Mouse (Mus musculus): ENCODE measurements at regions not wholly inside any gene's neighbourhood (a gene's known extent, or its start where the extent isn't known, plus 50 kb on each side); places are given as distances from the start of the nearest gene placed in this dataset.

DNA sequence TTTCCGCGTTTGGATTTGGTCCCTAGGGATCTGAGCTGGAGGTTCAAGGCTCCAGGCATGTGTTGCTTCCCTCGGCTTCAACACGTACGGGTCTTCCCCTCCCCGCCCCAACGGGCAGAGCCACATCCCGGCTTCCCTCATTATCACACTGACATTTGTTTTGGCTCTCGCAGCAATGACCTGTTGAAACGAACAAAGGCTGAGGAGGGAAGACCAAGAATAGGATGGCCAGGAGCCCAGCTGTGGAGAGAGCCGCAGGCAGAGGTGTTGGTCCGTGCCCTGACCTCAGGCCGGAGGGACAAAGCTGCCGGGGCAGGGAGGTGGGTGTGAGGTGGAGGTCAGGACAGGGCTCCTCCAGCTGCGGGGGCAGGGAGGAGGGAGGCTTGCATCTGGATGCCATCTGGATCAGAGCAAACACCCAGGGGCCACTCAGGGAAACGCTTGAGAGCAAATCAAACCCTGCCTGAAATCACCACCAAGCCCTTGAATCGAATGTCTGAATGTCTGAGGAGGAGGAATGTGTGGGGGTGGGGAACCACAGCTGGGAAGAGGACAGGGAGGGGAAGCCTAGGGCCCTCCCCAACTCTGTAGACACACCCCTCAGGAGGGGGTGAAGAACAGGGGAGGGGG is 145.6 kb downstream of the Vegfa start:
- DNase-seq = no peak

DNA sequence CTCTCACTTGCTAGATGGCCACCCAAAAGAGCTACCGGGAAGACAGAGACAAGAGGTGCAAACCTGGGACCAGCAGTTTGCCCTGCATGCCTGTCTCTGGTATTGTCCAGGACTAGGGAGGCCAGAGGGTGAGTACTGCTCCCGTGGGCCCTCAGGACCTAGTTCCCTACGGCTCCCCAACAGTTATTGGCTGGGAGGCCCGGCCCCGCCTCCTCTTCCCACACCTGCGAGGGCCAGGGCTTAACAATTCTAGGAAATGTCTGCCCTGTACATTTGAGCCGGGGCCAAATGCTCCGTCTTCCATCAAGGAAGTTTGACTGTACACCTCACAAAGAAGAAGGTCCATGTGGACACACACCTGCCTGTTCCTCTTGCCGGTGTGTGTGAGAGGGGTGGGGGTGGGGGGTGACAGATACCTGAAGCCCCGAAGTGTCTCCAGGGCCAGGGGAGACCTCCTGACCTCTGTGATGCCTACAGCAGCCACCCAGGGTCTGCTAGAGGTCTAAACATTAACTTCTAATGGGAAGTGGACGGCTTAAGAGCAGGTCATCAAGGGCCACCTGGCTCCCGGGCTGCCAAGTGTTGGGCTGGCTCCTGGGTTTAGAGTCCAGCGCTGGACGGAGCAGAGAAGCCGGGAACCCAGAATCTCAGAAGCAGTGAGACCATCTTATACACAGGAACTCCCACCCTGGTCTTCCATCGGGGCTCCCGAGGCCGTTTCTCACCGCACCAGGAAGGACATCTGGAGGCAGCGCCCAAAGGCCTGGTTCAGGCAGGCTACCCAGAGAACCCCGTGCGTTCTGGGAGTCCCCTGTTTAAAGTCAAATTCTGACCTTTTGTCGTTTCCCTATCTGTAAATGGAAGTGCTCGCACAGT is 146.5 kb downstream of the Vegfa start:
- no peak for DNase-seq

DNA sequence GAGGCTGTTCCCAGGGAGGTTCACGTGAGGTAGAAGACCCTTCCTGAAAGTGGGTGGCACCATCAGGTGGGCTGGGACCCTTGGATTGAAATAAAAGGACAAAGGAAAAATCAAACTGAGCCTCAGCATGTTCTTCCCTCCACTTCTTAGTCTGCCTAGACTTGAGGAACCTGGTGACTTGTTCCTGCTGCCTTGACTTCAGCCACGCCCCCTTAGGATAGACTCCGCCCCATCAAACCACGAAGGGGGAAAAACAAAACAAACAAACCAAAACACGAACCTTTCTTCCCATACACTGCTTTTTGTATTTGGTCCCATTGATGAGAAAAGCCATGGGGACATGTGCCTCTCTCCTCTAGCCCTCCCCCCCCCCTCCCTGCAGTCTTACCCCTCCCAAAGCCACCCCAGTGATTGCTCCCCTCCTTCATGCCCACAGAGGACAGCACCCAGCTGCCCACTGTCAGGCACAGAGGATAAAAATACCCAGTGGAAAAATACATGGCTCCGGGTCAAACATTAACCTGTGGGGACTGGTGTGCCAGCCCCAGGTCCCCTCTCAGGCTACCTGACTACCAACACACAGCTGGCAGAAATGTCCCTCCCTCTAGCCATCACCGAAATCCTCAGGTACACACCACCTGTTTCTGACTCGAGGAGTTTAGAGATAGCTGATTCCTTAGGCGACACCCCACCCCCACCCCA is 148.0 kb downstream of the Vegfa start:
- DNase-seq = no peak

DNA sequence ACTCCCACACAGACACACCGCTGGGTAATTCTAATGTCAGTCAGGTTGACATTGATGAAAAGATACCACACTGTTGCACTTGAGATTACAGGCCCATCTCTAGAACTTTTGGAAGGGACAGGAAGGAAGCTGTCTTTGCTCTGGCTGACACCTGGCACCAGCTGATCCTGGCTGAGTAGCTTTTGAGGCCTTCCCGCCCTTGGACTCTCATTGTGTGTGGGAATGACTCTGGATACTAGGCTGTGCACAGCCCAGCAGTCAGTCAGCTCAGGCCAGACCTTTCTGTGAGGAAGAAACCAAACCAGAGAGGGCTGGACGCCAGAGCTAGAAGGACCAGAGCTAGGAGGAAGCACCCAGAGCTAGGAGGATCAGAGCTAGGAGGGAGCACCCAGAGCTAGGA is 149.0 kb upstream of the 1600014C23Rik start:
- no peak for DNase-seq

DNA sequence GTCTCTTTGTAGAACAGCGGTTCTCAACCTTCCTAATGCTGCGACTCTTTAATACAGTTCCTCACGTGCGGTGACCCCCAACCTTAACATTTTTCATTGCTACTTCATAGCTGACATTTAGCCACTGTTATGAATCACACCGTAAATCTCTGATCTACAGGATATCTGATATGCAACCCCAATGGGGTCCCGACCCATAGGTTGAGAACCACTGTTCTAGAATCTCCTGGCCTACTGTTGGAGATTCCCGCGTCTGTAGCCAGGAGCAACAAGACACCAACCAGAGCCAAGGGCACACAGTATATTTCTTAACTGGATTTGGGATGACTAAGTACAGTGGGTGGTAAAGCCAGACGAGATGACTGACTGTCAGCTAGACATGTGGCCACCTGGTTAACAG is 147.6 kb upstream of the 1600014C23Rik start:
- no peak for DNase-seq

DNA sequence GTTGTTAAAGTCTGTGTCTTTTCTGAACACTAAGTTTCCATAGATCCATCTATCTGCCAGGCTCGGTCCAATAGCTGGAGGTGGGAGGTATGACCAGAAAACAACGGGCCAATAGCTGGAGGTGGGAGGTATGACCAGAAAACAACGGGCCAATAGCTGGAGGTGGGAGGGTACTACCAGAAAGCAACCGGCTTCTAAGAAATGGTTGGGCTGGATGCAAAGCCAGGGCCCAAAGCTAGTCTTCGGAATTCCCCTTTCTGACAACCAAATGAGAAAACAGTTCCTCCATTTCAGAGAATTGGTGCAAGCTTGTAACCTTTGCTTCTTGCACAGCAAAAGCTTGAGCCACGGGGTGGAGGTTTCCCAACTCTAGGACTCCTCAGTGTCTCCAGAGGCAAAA is 147.1 kb upstream of the 1600014C23Rik start:
- DNase-seq = no peak

DNA sequence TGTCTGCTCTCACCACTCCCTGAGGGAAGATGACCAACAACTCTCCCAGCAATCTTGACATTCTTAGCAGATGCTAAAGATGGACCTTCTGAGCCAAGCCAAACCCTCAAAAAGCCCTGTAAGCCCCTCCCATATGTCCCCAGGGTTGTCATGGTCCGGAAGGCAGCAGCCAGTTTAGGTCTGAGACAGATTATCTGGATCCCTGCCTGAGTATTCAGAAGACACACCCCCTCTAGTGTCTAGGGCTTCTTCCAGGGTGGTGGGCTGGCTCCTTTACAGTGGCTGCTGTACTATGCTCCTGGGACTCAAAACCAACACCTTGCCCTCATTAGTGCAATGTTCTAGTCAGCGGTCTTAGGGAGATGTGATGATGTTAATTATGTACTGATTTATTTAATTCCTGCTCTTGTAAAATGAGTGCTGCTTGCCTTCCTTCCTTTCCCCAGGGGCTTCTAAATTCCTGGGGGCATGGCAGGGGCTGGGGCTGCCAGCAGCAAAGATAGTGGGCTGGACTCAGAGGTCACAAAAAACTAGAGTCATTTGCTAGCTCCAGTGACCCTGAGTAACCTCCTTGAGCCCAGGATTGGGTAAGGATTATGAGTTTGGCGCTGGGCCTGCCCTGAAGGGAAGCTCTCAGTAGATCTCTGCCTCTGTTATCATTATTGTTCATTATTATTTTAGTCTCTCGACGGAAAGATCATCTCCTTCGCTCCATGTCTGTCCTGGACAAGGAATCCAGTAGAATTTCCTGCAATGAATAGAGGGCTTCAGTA is 146.0 kb upstream of the 1600014C23Rik start:
- no peak for DNase-seq

DNA sequence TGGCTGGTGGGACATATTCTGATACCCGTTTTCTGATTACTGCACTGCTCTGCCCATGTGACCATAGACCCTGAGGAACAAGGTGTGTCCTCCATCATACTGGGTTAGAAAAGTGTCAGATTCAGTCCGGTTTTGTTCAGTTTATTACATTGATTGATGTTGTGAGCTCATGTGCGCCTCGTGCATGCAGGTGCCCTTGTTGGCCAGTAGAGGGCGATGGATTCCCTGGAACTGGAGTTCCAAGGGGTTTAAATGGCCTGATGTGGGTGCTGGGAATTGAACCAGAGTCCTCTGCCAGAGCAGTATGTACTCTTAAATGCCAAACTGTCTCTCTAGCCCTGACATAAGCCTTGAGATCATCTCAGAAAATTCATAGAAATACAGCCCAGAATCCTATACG is 144.8 kb upstream of the 1600014C23Rik start:
- DNase-seq = no peak

DNA sequence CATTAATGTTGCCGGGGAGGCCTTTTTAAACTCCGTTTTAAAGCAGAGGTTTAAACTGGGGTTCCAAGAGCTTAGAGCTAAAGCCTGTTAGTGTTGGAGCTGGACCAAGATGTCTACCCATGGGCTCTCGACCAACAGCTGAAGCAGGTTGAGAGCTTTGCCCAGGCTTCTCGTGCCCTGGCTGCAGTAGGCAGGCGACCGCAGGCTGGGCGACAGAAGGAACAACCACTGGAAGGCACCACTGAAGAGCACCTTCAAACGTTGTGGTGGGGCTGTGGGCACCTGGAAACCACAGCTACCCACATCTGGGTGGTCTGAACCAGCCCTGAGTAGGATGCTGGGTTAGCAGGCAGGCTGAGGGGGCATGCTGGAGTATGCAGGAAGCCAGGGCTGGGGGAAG is 141.7 kb upstream of the 1600014C23Rik start:
- DNase-seq = no peak

DNA sequence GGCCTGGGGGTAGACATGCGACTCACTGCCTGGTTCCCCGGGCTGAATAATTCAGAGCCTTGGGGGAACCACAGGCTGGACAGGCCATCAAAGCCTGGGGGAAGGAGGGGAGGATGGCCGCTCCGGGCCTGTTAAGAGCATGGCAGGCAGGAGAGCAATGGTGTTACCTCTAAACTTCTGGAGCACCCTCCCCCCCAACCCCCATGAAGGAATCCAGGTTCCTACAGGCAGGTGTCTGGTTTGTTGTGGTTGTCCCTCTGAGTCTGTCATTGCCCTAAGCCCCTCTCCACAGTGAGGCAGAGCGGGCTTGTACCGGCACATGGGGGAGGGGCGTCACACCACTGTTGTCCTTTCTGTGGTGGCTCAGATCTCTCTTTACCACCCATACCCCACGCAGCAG is 140.4 kb upstream of the 1600014C23Rik start:
- no peak for DNase-seq

DNA sequence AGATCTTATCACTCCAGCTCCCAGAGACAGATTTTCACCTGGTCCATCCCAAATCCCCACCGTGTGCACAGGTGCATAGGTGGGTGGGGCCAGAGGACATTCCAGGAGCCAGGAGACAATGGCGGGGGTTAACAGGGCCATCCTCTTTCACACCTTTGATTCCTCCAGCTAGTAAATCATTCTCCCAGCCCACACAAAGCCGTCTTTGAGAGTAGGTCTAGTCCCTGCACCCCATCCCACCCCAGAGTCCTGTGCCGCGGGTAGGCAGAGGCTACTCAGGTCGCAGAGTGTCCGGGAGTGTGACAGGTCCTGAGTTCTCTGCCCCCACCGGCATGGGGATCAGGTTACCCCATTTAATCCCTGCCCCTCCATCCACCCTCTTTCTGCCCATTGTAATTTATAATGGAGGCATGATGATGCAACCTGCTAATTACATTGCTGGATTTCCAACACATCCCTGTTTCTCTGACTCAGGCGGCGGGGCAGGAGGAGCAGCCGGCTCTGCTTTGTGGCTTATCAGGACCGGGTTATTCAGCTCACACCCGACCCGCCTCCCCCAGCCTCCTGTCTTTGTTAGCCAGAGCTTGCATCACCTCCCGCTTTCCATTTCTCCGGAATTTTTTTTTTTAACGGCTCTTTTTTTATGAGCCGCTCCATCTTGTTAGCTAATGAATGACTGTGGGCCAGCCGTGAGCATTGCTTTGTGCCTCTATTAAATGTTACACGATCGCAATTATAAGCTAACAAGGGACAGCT is 139.7 kb upstream of the 1600014C23Rik start:
- DNase-seq = no peak

DNA sequence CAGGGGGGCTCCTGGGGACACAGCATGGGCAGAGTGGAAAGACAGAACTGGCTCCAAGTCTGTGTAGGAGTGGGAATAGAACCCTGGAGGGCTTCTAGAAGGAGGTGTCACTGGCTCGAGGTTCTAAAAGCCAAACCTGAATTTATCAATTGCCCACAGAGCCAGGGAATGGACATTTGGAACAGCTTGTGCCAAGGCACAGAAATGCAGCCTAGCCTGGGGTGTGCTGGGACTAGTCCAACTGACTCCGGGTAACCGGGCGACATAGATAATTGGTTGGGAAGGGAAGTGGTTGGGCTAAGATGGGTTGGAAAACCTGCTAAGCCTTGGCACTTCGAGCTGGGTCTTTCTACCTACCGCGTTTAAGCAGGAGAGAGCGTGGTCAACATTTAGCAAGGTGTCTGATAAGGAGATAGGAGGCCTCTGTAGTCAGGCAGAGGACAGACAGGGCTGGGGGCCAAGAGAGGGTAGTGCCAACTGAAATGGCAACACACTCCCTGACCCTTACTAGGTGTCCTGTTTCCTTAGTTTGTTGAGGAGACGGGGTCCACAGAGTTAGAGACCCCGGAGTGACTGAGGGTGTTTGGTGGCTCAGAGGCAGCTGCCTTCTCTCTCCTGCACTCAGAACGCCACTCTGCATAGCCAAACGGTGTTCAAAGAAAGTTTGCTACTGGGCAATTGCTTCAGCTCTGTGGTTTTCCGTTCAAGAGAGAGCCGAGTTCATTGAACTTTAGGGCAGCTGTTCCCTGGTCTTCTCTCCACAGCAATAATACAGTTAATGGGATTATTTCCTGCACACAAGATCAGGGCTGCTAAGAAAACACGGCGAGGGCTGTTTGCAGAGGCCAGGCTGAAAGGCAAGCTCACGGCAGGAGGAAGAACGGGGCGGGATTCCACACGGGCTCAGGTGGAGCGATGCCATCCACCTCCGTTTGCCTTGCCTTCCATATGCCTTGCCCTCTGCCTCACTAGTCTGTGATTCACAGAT is 138.3 kb upstream of the 1600014C23Rik start:
- DNase-seq = peak; percentile 15 to 20

DNA sequence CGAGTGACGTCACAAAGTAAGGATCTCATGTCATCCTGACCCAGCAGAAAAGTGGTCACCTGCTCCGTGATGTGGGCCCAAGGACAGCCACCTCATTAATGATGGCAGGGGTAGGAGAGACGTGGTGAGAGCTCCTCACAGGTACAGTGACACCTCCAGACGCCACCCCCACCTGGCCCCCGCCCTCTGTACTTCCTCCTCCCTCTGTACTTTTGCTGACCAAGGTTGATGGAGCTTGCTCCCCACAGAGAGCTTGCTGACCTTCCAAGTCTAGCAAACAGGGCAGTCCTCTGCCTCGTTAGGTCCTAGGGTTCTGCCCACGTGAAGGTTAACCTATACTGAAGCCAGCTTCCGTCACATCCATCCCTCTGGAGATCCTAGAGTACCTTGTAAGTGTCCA is 137.4 kb upstream of the 1600014C23Rik start:
- no peak for DNase-seq

DNA sequence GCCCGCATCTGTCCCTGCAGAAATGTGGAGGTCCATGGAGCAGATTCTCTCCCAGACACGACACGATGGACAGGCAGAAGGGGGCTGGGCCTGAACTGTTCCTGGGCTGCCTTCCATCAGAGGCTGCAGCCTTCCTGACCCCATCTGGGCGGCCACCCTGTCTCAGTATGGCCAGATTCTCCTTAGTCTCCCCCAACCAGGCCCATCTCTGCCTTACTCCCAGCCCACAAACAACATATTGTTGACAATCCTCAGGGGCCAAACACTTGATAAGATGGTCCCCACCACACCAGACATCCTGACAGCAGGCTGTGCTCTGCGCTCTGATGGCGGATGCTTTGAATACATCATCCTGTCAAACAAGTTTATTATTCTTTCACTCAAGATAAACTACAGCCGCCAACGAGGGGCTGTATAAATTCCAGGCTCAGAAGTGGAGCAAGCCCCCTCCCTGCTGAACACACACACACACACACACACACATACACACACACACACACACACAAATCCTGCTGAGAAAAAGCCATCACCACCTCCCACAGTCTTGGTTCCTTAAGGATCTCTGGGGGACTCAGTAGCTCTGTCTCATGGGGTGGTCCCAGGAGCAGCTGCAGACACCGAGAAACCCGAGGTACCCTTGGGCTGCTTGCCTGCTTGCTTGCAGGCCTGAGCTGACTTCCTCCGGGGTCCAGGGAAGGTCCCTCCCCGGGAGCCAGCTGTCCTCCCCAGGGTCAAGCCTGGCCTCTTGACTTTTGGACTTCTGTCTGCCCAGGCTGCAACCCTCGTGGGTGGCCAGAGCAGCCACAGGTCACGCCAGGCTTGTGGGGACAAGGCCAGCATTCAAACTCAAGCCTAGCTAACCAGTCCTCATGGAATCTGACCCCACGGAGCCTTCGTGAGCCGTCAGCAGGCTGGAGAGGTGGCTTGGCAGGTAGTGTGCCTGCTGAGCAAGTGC is 135.6 kb upstream of the 1600014C23Rik start:
- DNase-seq = no peak

DNA sequence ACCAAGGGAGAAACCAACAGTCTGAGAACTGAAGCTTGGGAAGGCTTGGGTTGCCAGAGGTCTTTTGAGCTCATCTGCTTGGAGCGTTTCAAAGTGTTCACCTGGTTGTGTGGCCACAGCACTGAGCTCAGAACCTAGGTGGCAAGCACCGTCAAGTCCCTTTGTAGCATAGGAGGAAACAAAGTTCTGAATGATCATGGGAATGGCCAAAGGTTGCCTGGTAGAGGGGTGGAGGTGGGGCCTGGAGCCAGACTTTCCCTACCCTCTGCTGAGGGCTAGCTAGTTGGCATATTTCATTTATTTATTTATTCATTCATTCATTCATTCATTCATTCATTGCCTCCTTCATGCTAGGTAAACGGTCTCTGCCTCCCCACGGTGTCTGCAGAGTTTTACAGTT is 134.9 kb upstream of the 1600014C23Rik start:
- DNase-seq = no peak

DNA sequence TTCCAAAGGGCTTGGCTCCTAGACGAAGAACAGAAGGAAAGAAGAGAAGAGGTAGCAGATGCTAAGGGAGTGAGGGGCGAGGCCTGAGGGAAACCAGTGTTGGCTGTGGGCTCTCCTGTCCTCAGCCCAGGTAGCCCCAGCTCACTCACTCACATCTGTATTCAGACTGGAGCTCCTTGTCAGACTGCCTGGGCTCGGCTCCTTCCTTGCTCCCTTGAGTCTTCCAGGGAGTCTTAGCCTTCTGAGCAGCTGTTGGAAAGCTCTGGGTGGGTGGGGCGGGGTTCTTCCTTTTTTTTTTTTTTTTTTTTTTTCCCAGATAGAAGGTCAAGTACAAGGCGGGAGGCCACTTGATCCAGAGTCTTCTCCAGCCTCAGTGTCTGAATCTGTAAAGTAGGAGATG is 134.1 kb upstream of the 1600014C23Rik start:
- DNase-seq = no peak

DNA sequence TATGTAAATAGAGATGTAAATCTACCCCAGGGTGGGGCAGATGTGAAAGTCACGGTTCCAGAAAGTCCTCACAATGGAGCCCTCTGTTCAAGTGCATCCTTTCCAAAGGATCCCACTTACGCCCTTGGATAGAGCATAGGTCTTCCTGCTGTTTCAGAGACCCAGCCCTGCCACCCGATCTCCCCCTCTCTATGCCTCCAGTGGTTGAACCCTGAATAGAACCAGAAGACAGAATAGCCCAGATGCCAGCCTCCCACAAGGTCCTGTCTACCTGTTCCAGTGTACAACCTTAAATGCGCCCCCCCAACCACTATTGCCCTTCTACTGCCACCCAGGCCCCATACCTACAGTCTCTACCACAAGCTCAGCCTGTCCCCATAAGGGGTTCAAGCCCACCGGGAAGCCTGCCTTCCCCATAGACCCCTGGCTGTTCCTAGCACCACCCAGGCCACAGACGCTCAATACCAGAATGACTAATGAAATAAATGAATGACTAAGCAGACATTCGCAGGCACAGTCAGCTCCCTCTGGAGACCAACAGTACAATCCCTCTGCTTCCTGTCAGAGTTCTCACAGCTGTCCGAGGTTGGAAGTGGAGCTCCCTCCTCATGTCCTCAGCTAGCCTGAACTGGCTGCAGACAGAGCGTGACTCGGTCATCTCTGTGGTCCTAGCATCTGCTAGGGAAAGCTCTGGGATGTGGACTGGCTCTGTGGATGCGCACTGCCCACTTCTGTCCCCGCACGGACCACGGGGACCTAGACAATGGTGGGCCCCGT is 133.4 kb upstream of the 1600014C23Rik start:
- DNase-seq = no peak

DNA sequence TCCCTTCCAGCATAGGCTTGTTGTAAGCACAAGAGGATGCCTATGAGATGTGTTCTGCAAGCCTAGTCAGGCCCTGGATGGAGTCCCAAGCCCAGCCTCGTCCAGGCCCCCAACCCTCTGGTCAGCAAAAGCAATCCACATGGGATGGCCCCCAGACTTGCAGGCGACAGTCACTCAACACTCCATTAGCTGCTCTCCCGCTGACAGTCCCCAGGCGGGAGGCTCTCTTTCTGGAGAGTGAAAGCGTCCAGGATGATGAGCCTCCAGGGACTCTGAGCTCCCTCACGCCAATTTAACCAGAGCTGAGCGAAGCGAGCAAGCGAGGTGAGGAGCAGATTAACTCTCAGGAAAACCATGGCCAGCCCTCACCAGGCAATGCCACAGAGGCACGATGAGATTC is 132.7 kb upstream of the 1600014C23Rik start:
- no peak for DNase-seq

DNA sequence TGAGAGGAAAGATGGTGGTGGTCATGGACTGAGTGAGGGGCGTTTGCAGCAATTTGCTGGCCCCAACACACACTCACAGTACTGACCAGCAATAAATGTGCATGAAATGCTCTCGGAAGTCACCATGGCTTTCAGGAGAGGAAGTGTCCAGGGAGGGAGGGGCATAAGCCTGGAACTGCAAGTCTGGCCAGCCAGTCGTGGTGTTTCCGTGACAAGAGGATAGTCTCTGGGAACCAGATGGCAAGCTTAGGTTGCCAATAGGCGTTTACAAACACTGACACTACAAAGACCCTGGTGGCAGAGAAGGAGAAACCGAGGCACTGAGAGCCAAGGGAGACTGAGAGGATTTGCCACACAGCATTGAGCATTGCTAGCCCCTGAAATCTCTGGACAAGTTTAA is 132.3 kb upstream of the 1600014C23Rik start:
- DNase-seq = no peak
